Mouse (Mus musculus) liver, embryonic 13.5 days (tissue): ENCODE measurements around the gene Ostf1. TPM values are rescaled to one million over a fixed set of nuclear protein-coding genes. Genes with fewer than 3 reads are reported as not detected.

Experiments used
- ATAC-seq: fragments of 200-750 bp; cut with Nextera tagmentation; 2 replicates; pipeline ENCODE4 v1.8.0; 2017; ENCODE audit warnings: low read depth, mild to moderate bottlenecking, moderate number of reproducible peaks, moderate library complexity
- DNase-seq: peaks from one replicate; pipeline ENCODE4 v3.0.0; 2022
- H3K27ac ChIP-seq: fragments of 300-500 bp; sonication (generic); 2 replicates; pipeline ENCODE4 v1.5.1; 2015; ENCODE audit warnings: moderate library complexity, mild to moderate bottlenecking, inconsistent platforms
- H3K27me3 ChIP-seq: fragments of 300-500 bp; sonication (generic); 2 replicates; pipeline ENCODE4 v1.6.1; 2015; ENCODE audit warnings: mild to moderate bottlenecking, inconsistent platforms
- H3K36me3 ChIP-seq: fragments of 300-500 bp; sonication (generic); 2 replicates; pipeline ENCODE4 v1.6.1; 2015; ENCODE audit warnings: mild to moderate bottlenecking, inconsistent platforms
- H3K4me1 ChIP-seq: fragments of 300-500 bp; sonication (generic); replicated peaks from 2 replicates; pipeline ENCODE4 v1.6.1; 2015; ENCODE audit warnings: inconsistent platforms
- H3K4me2 ChIP-seq: fragments of 300-500 bp; sonication (generic); 2 replicates; pipeline ENCODE4 v1.6.1; 2015; ENCODE audit warnings: inconsistent platforms, mild to moderate bottlenecking, moderate library complexity
- H3K4me3 ChIP-seq: fragments of 300-500 bp; sonication (generic); replicated peaks from 2 replicates; pipeline ENCODE4 v1.5.1; 2015; ENCODE audit warnings: mild to moderate bottlenecking, inconsistent platforms
- H3K9ac ChIP-seq: fragments of 300-500 bp; sonication (generic); 2 replicates; pipeline ENCODE4 v1.6.1; 2015; ENCODE audit warnings: mild to moderate bottlenecking, inconsistent platforms
- H3K9me3 ChIP-seq: fragments of 300-500 bp; sonication (generic); replicated peaks from 2 replicates; pipeline ENCODE4 v1.6.1; 2016; ENCODE audit warnings: inconsistent platforms
- WGBS: fragments of 180-500 bp; shearing (Covaris S2); methylation state at CpG from one replicate; pipeline ENCODE4 v1.1.7; 2015; ENCODE audit not compliant: insufficient replicate concordance; 5-methylcytosine and 5-hydroxymethylcytosine counted together
- polyA plus RNA-seq: library from polyadenylated mRNA; unstranded; fragments of >200 nt; fragmentation: Nextera tagmentation; extraction: Ambion mirVana; gene quantifications from 2 replicates; pipeline ENCODE4 v1.2.1, GENCODE M21; 2015

Gene Ostf1
- polyA plus RNA-seq, 1 experiment from 2014 or later, result 63.7 TPM

- Histone ChIP-seq H3K27me3 (no peaks in the 10 kb centered on the region), H3K9me3 (no peaks in the 10 kb centered on the region), H3K36me3 (no peaks in the 10 kb centered on the region), H3K27ac (no peak overlapping the region), H3K9ac (no peak overlapping the region), H3K4me1 (no peaks in the 10 kb centered on the region), H3K4me3 (no peak overlapping the region), H3K4me2 (no peak overlapping the region)
- 68% methylated on average over 12 of the region's 12 CpGs for WGBS
- ATAC-seq, result no peak
- no peak for DNase-seq
These were observed 63.4 kb downstream of the Ostf1 start for GRCm38 (mm10) chr19:18567936-18568827.

- H3K9ac ChIP-seq, result no peak overlapping the region
- H3K9me3 ChIP-seq, result no peaks in the 10 kb centered on the region
- H3K27me3 ChIP-seq, result no peaks in the 10 kb centered on the region
- H3K36me3 ChIP-seq, result no peaks in the 10 kb centered on the region
- H3K4me2 ChIP-seq, result no peak overlapping the region
- DNase-seq, result no peak
- H3K27ac ChIP-seq, result no peak overlapping the region
- WGBS, result 53% methylated on average over 11 of the region's 11 CpGs
- H3K4me3 ChIP-seq, result no peak overlapping the region
- ATAC-seq, result no peak
- no peaks in the 10 kb centered on the region for H3K4me1 ChIP-seq
These were observed 64.1 kb downstream of the Ostf1 start for GRCm38 (mm10) chr19:18567501-18567900.

GRCm38 (mm10) chr19:18557708-18558107 lies 73.9 kb downstream of the Ostf1 start:
- H3K36me3 ChIP-seq, result no peaks in the 10 kb centered on the region
- no peaks in the 10 kb centered on the region for H3K9me3 ChIP-seq
- no peak overlapping the region for H3K4me2 ChIP-seq
- WGBS, result 73% methylated on average over 1 of the region's 1 CpGs
- DNase-seq (no peak), ATAC-seq (no peak)
- H3K27me3 ChIP-seq, result no peaks in the 10 kb centered on the region
- H3K9ac ChIP-seq, result no peak overlapping the region
- no peak overlapping the region for H3K4me3 ChIP-seq
- no peak overlapping the region for H3K27ac ChIP-seq
- H3K4me1 ChIP-seq, result no peaks in the 10 kb centered on the region

DNA sequence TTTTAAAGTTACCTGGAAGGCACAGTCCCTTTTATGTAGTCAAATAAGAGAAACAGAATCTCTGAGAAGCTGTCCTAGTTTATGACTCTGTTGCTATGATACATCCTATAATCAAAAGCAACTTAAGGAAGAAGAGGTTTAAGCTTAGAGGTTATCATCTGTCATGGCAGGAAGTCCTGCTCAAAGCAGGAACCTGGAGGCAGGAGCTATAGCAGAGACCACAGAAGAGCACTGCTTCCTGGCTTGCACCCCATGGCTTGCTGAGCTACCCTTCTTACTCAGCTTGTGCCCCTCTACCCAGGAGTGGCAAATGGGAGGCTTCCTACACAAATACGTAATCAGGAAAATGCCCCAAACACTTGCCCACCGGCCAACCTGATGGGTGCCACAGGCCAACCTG lies 76.0 kb downstream of the Ostf1 start:
- Histone ChIP-seq H3K9ac (no peak overlapping the region), H3K36me3 (no peaks in the 10 kb centered on the region), H3K27me3 (no peaks in the 10 kb centered on the region), H3K27ac (no peak overlapping the region), H3K9me3 (no peaks in the 10 kb centered on the region), H3K4me2 (no peak overlapping the region), H3K4me1 (no peaks in the 10 kb centered on the region), H3K4me3 (no peak overlapping the region)
- WGBS, result 52% methylated on average over 2 of the region's 2 CpGs
- DNase-seq (no peak), ATAC-seq (no peak)

GRCm38 (mm10) chr19:18548668-18549067 lies 83.0 kb downstream of the Ostf1 start:
- H3K4me3 ChIP-seq, result no peak overlapping the region

More at GRCm38 (mm10) chr19:18548668-18549067, 83.0 kb downstream of the Ostf1 start:
- ATAC-seq (no peak), DNase-seq (no peak)
- Histone ChIP-seq H3K4me1 (no peaks in the 10 kb centered on the region), H3K36me3 (no peaks in the 10 kb centered on the region), H3K4me2 (no peak overlapping the region), H3K27me3 (no peaks in the 10 kb centered on the region), H3K27ac (no peak overlapping the region), H3K9me3 (no peaks in the 10 kb centered on the region), H3K9ac (no peak overlapping the region)
- WGBS, result 9% methylated on average over 4 of the region's 4 CpGs

Other genes with a start within 250 kb of the Ostf1 start
- gene Nmrk1, start 127 bp upstream of the Ostf1 start, polyA plus RNA-seq, result 6.8 TPM in 2 replicates
- gene Carnmt1, start 38.9 kb upstream of the Ostf1 start, polyA plus RNA-seq, result 24.7 and 25.6 TPM in 2 replicates
- 36.8 and 41.7 TPM in 2 replicates for gene D030056L22Rik, start 81.4 kb upstream of the Ostf1 start, polyA plus RNA-seq
- 0.03 TPM in 1 of 2 replicates, not detected in the other for gene Trpm6, start 118.2 kb upstream of the Ostf1 start, polyA plus RNA-seq